Mouse (Mus musculus): ENCODE measurements at regions not wholly inside any gene's neighbourhood (a gene's known extent, or its start where the extent isn't known, plus 50 kb on each side); places are given as distances from the start of the nearest gene placed in this dataset.
"Not testable (repeated sequence)": the region's sequence is repeated elsewhere in the genome, so short reads cannot be mapped to it uniquely, and the experiment has no call there.

DNA sequence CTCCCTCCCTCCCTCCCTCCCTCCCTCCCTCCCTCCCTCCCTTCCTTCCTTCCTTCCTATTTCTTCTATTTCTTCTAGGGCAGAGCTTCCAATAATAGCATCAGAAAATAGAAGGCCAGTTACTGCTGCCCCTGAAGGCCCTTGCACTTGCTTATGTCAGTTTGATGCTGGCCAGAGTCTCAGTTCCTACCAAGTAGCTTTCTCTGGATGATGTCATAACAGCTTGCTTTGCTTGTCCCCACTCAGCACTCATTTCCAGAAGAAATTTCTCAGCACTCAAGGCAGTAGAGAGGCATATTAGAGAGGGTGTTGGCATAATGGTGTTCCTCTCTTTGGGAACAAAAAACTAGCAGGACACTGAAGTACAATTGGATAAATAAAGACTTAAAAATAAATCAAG, 811.6 kb upstream of the 4930444P10Rik start:
- no peak for TF ChIP-seq POLR2A (IDR thresholded peaks at IDR 0.05; ENCODE audit: control insufficient read depth, extremely low read depth, insufficient read depth, low read length, poor library complexity)
- no peak for TF ChIP-seq CTCF (IDR thresholded peaks at IDR 0.05; ENCODE audit: borderline replicate concordance, control insufficient read depth, extremely low read depth, insufficient read depth, low read length, poor library complexity)
- no peaks in the 10 kb centered on the region for H3K4me1 ChIP-seq (replicated peaks; ENCODE audit: control insufficient read depth, insufficient read depth, low read length)
- no peak for DNase-seq

GRCm38 (mm10) chr1:16868383-16868782, 775.3 kb upstream of the 4930444P10Rik start:
- 78% methylated on average over 3 of the region's 3 CpGs for WGBS

More for the DNA sequence above, 811.6 kb upstream of the 4930444P10Rik start:
- Histone ChIP-seq H3K27ac (ENCODE audit: control insufficient read depth, insufficient read depth, low read length) (no peak overlapping the region), H3K4me3 (ENCODE audit: control insufficient read depth, insufficient read depth, low read length) (no peak overlapping the region), H3K36me3 (ENCODE audit: control insufficient read depth, insufficient read depth, low read length) (no peaks in the 10 kb centered on the region), H3K27me3 (ENCODE audit: control insufficient read depth, insufficient read depth, low read length) (no peaks in the 10 kb centered on the region)

DNA sequence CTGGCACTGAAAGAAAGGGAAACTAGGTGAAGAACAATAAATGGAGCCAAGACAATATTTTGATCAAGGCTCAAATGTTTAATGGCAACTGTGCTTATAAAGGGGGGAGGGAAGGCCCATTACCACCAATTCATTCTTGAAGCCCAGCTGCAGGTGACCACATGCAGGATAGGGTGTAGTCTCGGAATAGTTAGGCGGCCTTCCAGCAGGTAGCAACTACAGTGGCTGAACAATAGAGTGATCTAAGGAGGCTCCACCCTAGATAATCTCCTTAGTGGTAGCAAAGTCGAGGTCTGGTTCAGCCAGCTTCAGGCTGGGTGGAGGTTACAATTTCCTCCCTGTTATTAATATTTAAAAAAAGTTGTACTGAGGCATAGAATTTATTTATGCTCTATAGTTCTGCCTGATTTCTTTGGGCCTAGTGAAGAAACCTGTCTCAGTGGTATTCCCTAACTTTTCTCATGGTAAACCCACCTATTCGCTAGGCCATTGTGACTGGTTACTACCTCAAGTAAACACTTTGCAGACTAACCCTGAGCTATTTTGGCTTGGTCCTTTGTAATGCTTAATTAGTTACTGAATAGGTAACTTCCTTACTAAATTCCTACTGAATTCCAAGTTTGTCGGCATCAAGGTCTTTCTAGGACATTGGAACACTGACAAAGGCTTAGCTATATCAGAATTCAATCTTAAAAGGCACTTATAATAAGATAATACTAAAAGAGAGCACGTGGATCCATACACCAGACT, 774.1 kb upstream of the 4930444P10Rik start:
- H3K4me1 ChIP-seq (replicated peaks; ENCODE audit: control insufficient read depth, insufficient read depth, low read length); H3K27ac ChIP-seq (ENCODE audit: control insufficient read depth, insufficient read depth, low read length); H3K4me3 ChIP-seq (ENCODE audit: control insufficient read depth, insufficient read depth, low read length); DNase-seq; H3K36me3 ChIP-seq (ENCODE audit: control insufficient read depth, insufficient read depth, low read length); H3K27me3 ChIP-seq (ENCODE audit: control insufficient read depth, insufficient read depth, low read length): not testable (repeated sequence)
- 86% methylated on average over 6 of the region's 6 CpGs for WGBS

More at GRCm38 (mm10) chr1:16868383-16868782, 775.3 kb upstream of the 4930444P10Rik start:
- not testable (repeated sequence) for H3K27me3 ChIP-seq (ENCODE audit: control insufficient read depth, insufficient read depth, low read length); DNase-seq; H3K4me3 ChIP-seq (ENCODE audit: control insufficient read depth, insufficient read depth, low read length); H3K4me1 ChIP-seq (replicated peaks; ENCODE audit: control insufficient read depth, insufficient read depth, low read length); H3K36me3 ChIP-seq (ENCODE audit: control insufficient read depth, insufficient read depth, low read length); H3K27ac ChIP-seq (ENCODE audit: control insufficient read depth, insufficient read depth, low read length)

- Histone ChIP-seq H3K27me3 (ENCODE audit: control insufficient read depth, insufficient read depth, low read length) (no peaks in the 10 kb centered on the region), H3K36me3 (ENCODE audit: control insufficient read depth, insufficient read depth, low read length) (no peaks in the 10 kb centered on the region), H3K27ac (ENCODE audit: control insufficient read depth, insufficient read depth, low read length) (no peak overlapping the region), H3K4me3 (ENCODE audit: control insufficient read depth, insufficient read depth, low read length) (no peak overlapping the region), H3K4me1 (replicated peaks; ENCODE audit: control insufficient read depth, insufficient read depth, low read length) (no peaks in the 10 kb centered on the region)
- TF ChIP-seq CTCF (IDR thresholded peaks at IDR 0.05; ENCODE audit: borderline replicate concordance, control insufficient read depth, extremely low read depth, insufficient read depth, low read length, poor library complexity) (no peak), POLR2A (IDR thresholded peaks at IDR 0.05; ENCODE audit: control insufficient read depth, extremely low read depth, insufficient read depth, low read length, poor library complexity) (no peak)
- DNase-seq, result no peak
Observed at GRCm38 (mm10) chr1:16837111-16837510, 744.0 kb upstream of the 4930444P10Rik start.

DNA sequence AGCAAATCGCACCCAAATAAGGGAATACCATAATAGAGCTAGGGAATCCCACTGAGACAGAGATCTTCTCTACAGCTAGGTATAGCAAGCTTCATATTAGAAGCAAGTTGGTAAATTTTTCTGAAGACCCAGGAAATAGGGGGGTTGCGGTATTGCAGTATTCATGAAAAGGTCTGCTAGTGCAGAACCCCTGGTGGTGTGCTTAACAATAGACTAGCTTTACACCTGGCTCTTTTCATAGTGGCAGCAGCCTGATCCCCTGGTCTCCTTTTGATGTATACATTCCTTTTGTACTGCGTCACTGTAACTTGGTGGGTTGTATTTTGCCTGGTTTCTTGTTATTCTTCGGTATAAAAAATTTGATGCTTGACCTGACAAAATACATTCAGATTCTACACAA, 731.6 kb upstream of the 4930444P10Rik start:
- not testable (repeated sequence) for H3K27ac ChIP-seq (ENCODE audit: control insufficient read depth, insufficient read depth, low read length); H3K36me3 ChIP-seq (ENCODE audit: control insufficient read depth, insufficient read depth, low read length); H3K4me1 ChIP-seq (replicated peaks; ENCODE audit: control insufficient read depth, insufficient read depth, low read length); H3K27me3 ChIP-seq (ENCODE audit: control insufficient read depth, insufficient read depth, low read length); DNase-seq; H3K4me3 ChIP-seq (ENCODE audit: control insufficient read depth, insufficient read depth, low read length)
- 86% methylated on average over 4 of the region's 4 CpGs for WGBS

GRCm38 (mm10) chr1:16824057-16824456, 730.9 kb upstream of the 4930444P10Rik start:
- no peaks in the 10 kb centered on the region for H3K36me3 ChIP-seq (ENCODE audit: control insufficient read depth, insufficient read depth, low read length)
- WGBS, result 85% methylated on average over 3 of the region's 3 CpGs
- H3K4me3 ChIP-seq (ENCODE audit: control insufficient read depth, insufficient read depth, low read length), result no peak overlapping the region
- H3K27ac ChIP-seq (ENCODE audit: control insufficient read depth, insufficient read depth, low read length), result no peak overlapping the region
- H3K27me3 ChIP-seq (ENCODE audit: control insufficient read depth, insufficient read depth, low read length), result no peaks in the 10 kb centered on the region
- no peak for DNase-seq
- no peaks in the 10 kb centered on the region for H3K4me1 ChIP-seq (replicated peaks; ENCODE audit: control insufficient read depth, insufficient read depth, low read length)
- TF ChIP-seq CTCF (IDR thresholded peaks at IDR 0.05; ENCODE audit: borderline replicate concordance, control insufficient read depth, extremely low read depth, insufficient read depth, low read length, poor library complexity), result no peak
- no peak for TF ChIP-seq POLR2A (IDR thresholded peaks at IDR 0.05; ENCODE audit: control insufficient read depth, extremely low read depth, insufficient read depth, low read length, poor library complexity)

DNA sequence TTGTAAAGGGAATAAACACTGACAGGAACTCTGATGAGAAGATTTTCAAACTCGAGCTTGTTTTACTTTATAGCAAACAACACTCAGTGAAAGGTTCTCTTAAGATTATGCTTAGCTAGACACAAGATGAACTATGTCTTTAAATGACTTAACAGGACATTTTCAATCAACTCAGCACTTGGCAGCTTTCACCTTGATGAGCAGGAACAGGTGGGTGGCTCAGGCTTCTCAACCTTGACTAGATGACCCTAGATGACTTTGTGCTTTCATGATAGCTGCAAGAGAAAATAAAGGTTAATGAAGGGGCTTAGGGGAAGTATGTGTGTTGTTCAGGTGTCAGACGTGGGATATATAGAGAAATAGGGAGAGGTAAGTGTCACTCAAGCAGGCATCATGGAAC, 728.1 kb upstream of the 4930444P10Rik start:
- TF ChIP-seq POLR2A (IDR thresholded peaks at IDR 0.05; ENCODE audit: control insufficient read depth, extremely low read depth, insufficient read depth, low read length, poor library complexity), result no peak
- TF ChIP-seq CTCF (IDR thresholded peaks at IDR 0.05; ENCODE audit: borderline replicate concordance, control insufficient read depth, extremely low read depth, insufficient read depth, low read length, poor library complexity), result no peak
- Histone ChIP-seq H3K4me1 (replicated peaks; ENCODE audit: control insufficient read depth, insufficient read depth, low read length) (no peaks in the 10 kb centered on the region), H3K27ac (ENCODE audit: control insufficient read depth, insufficient read depth, low read length) (no peak overlapping the region), H3K27me3 (ENCODE audit: control insufficient read depth, insufficient read depth, low read length) (no peaks in the 10 kb centered on the region), H3K4me3 (ENCODE audit: control insufficient read depth, insufficient read depth, low read length) (no peak overlapping the region), H3K36me3 (ENCODE audit: control insufficient read depth, insufficient read depth, low read length) (no peaks in the 10 kb centered on the region)
- 76% methylated on average over 2 of the region's 2 CpGs for WGBS
- no peak for DNase-seq
